Mouse (Mus musculus) cerebellum, adult (tissue): ENCODE measurements around the gene Tph1.
"Not testable (repeated sequence)": the region's sequence is repeated elsewhere in the genome, so short reads cannot be mapped to it uniquely, and the experiment has no call there.

Experiments
- ATAC-seq: cut with Nextera tagmentation; 2 replicates; pipeline ENCODE4 v1.9.2; 2017; ENCODE audit warnings: mild to moderate bottlenecking, moderate library complexity, mixed read lengths; ENCODE audit not compliant: insufficient number of reproducible peaks, low FRiP score, low TSS enrichment

Tph1 gene

GRCm38 (mm10) chr7:46672160-46672672 is at the start of gene Tph1:
Gene Tph1, minus strand, starts transcription at chr7:46672537.
- no peak for ATAC-seq

GRCm38 (mm10) chr7:46720460-46720859 is 48.1 kb upstream of the Tph1 start:
- ATAC-seq, result no peak

GRCm38 (mm10) chr7:46719526-46719925 is 47.2 kb upstream of the Tph1 start:
- no peak for ATAC-seq

GRCm38 (mm10) chr7:46718591-46719270 is 46.4 kb upstream of the Tph1 start:
- ATAC-seq, result peak; percentile 91

- ATAC-seq, result no peak
These were observed 44.6 kb upstream of the Tph1 start for GRCm38 (mm10) chr7:46716897-46717296.

- ATAC-seq, result no peak
These were observed 43.3 kb upstream of the Tph1 start, which contains the start of gene Saa3 for GRCm38 (mm10) chr7:46715600-46715999. Gene Saa3, minus strand, starts transcription at chr7:46715700.

GRCm38 (mm10) chr7:46714518-46714917 is 42.2 kb upstream of the Tph1 start:
- ATAC-seq, result no peak

- no peak for ATAC-seq
These were observed 39.9 kb upstream of the Tph1 start for GRCm38 (mm10) chr7:46712250-46712649.

- peak; percentile 86; the same call in 1 of the 2 replicates for ATAC-seq
These were observed 38.1 kb upstream of the Tph1 start, which contains the start of gene Saal1 for GRCm38 (mm10) chr7:46710390-46710844. Gene Saal1, minus strand, starts transcription at chr7:46710680.

GRCm38 (mm10) chr7:46700521-46701025 is 28.2 kb upstream of the Tph1 start:
- no peak for ATAC-seq

GRCm38 (mm10) chr7:46696754-46697153 is 24.4 kb upstream of the Tph1 start:
- ATAC-seq, result no peak

GRCm38 (mm10) chr7:46686827-46687226 is 14.5 kb upstream of the Tph1 start:
- no peak for ATAC-seq

GRCm38 (mm10) chr7:46680732-46681131 is 8.4 kb upstream of the Tph1 start:
- no peak for ATAC-seq

GRCm38 (mm10) chr7:46679044-46679443 is 6.7 kb upstream of the Tph1 start:
- ATAC-seq, result not testable (repeated sequence)

- ATAC-seq, result no peak
These were observed 6.1 kb upstream of the Tph1 start for GRCm38 (mm10) chr7:46678417-46678816.

GRCm38 (mm10) chr7:46676808-46677360 is 4.5 kb upstream of the Tph1 start:
- ATAC-seq, result peak; percentile 83; the same call in 1 of the 2 replicates

- no peak for ATAC-seq
These were observed 3.5 kb upstream of the Tph1 start for GRCm38 (mm10) chr7:46675886-46676285.

- no peak for ATAC-seq
These were observed 2.7 kb upstream of the Tph1 start for GRCm38 (mm10) chr7:46675061-46675460.

- ATAC-seq, result no peak
These were observed 5.1 kb downstream of the Tph1 start for GRCm38 (mm10) chr7:46667256-46667655.

GRCm38 (mm10) chr7:46665236-46665635 is 7.1 kb downstream of the Tph1 start:
- ATAC-seq, result no peak

- no peak for ATAC-seq
These were observed 10.7 kb downstream of the Tph1 start for GRCm38 (mm10) chr7:46661591-46662090.
